Mouse (Mus musculus): ENCODE data around the gene Tmem151a. TPM values are rescaled to one million over a fixed set of nuclear protein-coding genes. Genes with fewer than 3 reads are reported as not detected.
A peak's percentile ranks its signal among the peaks of the same experiment; 100 is the strongest.

Tmem151a gene
- polyA plus RNA-seq (2012; rRNA removed), result 0.96 and 1.4 TPM in 2 replicates
- polyA plus RNA-seq (2014; fragmentation: Nextera tagmentation; extraction: Ambion mirVana), result 1.8 and 2.1 TPM in 2 replicates

GRCm38 (mm10) chr19:5085145-5085863 lies at the start of gene Tmem151a:
TSS of gene Tmem151a (minus strand) at chr19:5085531.
- ATAC-seq (ENCODE audit: low FRiP score, low read depth) (no peak), DNase-seq (ENCODE audit: low spot score) (no peak)
- H3K4me2 ChIP-seq (replicated peaks; ENCODE audit: low read depth, low read length, severe bottlenecking), result peak within 1 kb of the TSS; percentile 74
- H3K27ac ChIP-seq (replicated peaks; ENCODE audit: low read depth, low read length), result no peak within 1 kb of the TSS
- under 1% methylated on average over 54 of the region's 69 CpGs for WGBS
- H3K4me3 ChIP-seq (replicated peaks; ENCODE audit: low read length), result peak within 1 kb of the TSS; percentile 42
- H3K4me1 ChIP-seq (ENCODE audit: control insufficient read depth, insufficient read depth, low read length), result peaks cover 14% of the 10 kb centered on the region
- peaks cover 58% of the 10 kb centered on the region for H3K27me3 ChIP-seq (ENCODE audit: control insufficient read depth, insufficient read depth, low read length)
- H3K9ac ChIP-seq (ENCODE audit: low read depth, low read length, severe bottlenecking), result peak within 1 kb of the TSS; percentile 36
- H3K36me3 ChIP-seq (ENCODE audit: control insufficient read depth, insufficient read depth, low read length), result peaks cover 9% of the 10 kb centered on the region
- TF ChIP-seq POLR2A (IDR thresholded peaks at IDR 0.05; ENCODE audit: borderline replicate concordance, extremely low read depth, insufficient read depth, insufficient read length), result no peak
- H3K9me3 ChIP-seq (ENCODE audit: control insufficient read depth, low read length), result no peaks in the 10 kb centered on the region

DNA sequence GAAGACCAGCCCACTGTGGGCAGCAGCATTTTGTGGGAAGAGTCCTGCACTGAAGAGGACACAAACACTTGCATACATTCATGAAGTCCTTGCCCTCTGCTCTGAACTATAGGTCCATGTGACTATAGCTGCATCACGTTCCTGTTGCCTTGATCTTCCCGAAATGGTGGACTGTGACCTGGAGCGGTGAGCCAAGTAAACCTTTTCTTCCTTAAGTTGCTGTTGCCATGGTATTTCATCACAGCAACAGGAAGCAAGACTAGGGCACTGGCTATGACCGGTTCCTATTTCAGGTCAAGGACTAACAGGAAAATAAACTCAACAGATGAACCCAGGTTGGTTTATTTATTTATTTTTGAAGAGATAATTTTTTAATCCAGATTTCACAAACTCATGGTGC lies 45.9 kb upstream of the Tmem151a start:
- H3K4me2 ChIP-seq (replicated peaks; ENCODE audit: low read depth, low read length, severe bottlenecking), result no peak overlapping the region
- H3K27me3 ChIP-seq (ENCODE audit: control insufficient read depth, insufficient read depth, low read length), result no peaks in the 10 kb centered on the region
- H3K4me1 ChIP-seq (ENCODE audit: control insufficient read depth, insufficient read depth, low read length), result no peaks in the 10 kb centered on the region
- H3K9me3 ChIP-seq (ENCODE audit: control insufficient read depth, low read length), result no peaks in the 10 kb centered on the region
- TF ChIP-seq POLR2A (IDR thresholded peaks at IDR 0.05; ENCODE audit: borderline replicate concordance, extremely low read depth, insufficient read depth, insufficient read length), result no peak
- no peak for ATAC-seq (ENCODE audit: low FRiP score, low read depth)
- WGBS, result 84% methylated on average over 4 of the region's 4 CpGs
- no peak overlapping the region for H3K27ac ChIP-seq (replicated peaks; ENCODE audit: low read depth, low read length)
- no peak overlapping the region for H3K4me3 ChIP-seq (replicated peaks; ENCODE audit: low read length)
- no peak for DNase-seq (ENCODE audit: low spot score)
- H3K9ac ChIP-seq (ENCODE audit: low read depth, low read length, severe bottlenecking), result no peak overlapping the region
- peaks cover 34% of the 10 kb centered on the region for H3K36me3 ChIP-seq (ENCODE audit: control insufficient read depth, insufficient read depth, low read length)

DNA sequence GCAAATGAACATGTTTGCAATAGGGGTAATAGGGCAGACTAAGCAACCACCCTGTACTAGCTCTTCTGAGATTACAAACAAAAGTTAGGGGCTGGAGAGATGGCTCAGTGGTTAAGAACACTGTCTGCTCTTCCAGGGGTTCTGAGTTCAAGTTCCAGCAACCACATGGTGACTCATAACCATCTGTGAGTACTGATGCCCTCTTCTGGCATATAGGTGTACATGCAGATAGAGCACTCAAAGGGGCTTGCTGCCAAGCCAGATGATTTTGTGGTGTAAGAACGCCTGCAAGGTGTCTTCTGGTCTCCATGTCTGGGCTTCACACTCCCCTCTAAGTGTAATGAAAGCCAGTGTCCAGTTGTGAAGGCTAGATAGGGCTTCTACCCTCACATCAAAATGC lies 44.4 kb upstream of the Tmem151a start:
- Histone ChIP-seq H3K9ac (ENCODE audit: low read depth, low read length, severe bottlenecking) (no peak overlapping the region), H3K4me2 (replicated peaks; ENCODE audit: low read depth, low read length, severe bottlenecking) (no peak overlapping the region), H3K27ac (replicated peaks; ENCODE audit: low read depth, low read length) (no peak overlapping the region), H3K27me3 (ENCODE audit: control insufficient read depth, insufficient read depth, low read length) (no peaks in the 10 kb centered on the region), H3K36me3 (ENCODE audit: control insufficient read depth, insufficient read depth, low read length) (peaks cover 20% of the 10 kb centered on the region), H3K4me3 (replicated peaks; ENCODE audit: low read length) (no peak overlapping the region), H3K9me3 (ENCODE audit: control insufficient read depth, low read length) (no peaks in the 10 kb centered on the region), H3K4me1 (ENCODE audit: control insufficient read depth, insufficient read depth, low read length) (no peaks in the 10 kb centered on the region)
- no peak for TF ChIP-seq POLR2A (IDR thresholded peaks at IDR 0.05; ENCODE audit: borderline replicate concordance, extremely low read depth, insufficient read depth, insufficient read length)
- no peak for ATAC-seq (ENCODE audit: low FRiP score, low read depth)
- 52% methylated on average over 1 of the region's 1 CpGs for WGBS
- DNase-seq (ENCODE audit: low spot score), result no peak

- H3K27ac ChIP-seq (replicated peaks; ENCODE audit: low read depth, low read length), result no peak overlapping the region
- TF ChIP-seq POLR2A (IDR thresholded peaks at IDR 0.05; ENCODE audit: borderline replicate concordance, extremely low read depth, insufficient read depth, insufficient read length), result no peak
- H3K27me3 ChIP-seq (ENCODE audit: control insufficient read depth, insufficient read depth, low read length), result no peaks in the 10 kb centered on the region
- no peaks in the 10 kb centered on the region for H3K36me3 ChIP-seq (ENCODE audit: control insufficient read depth, insufficient read depth, low read length)
- H3K4me3 ChIP-seq (replicated peaks; ENCODE audit: low read length), result no peak overlapping the region
- H3K4me2 ChIP-seq (replicated peaks; ENCODE audit: low read depth, low read length, severe bottlenecking), result no peak overlapping the region
- H3K9ac ChIP-seq (ENCODE audit: low read depth, low read length, severe bottlenecking), result no peak overlapping the region
- no peaks in the 10 kb centered on the region for H3K9me3 ChIP-seq (ENCODE audit: control insufficient read depth, low read length)
- ATAC-seq (ENCODE audit: low FRiP score, low read depth) (no peak), DNase-seq (ENCODE audit: low spot score) (no peak)
- H3K4me1 ChIP-seq (ENCODE audit: control insufficient read depth, insufficient read depth, low read length), result no peaks in the 10 kb centered on the region; the same call in 1 of the 2 replicates
- WGBS, result 63% methylated on average over 7 of the region's 7 CpGs
Observed at GRCm38 (mm10) chr19:5124055-5124614, 38.8 kb upstream of the Tmem151a start.

DNA sequence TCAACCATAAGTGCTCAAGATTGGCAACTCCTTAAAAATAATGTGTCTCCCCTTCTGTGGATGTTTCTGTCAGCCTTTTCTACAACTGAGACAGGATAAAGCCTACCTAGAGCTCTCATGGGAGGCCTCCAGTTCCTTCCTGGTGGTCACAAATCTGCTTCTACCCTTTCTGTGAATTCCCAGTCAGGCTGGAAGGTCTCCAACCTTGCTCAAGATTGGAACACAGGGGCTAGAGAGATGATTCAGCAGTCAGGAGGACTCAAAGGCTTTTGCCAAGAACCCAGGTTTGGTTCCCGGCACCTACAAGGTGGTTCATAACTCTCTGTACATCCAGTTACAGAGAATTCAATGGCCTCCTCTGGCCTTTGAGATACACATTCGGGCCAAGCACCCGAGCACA lies 37.9 kb upstream of the Tmem151a start:
- Histone ChIP-seq H3K36me3 (ENCODE audit: control insufficient read depth, insufficient read depth, low read length) (no peaks in the 10 kb centered on the region), H3K27ac (replicated peaks; ENCODE audit: low read depth, low read length) (no peak overlapping the region), H3K27me3 (ENCODE audit: control insufficient read depth, insufficient read depth, low read length) (no peaks in the 10 kb centered on the region), H3K9ac (ENCODE audit: low read depth, low read length, severe bottlenecking) (no peak overlapping the region), H3K9me3 (ENCODE audit: control insufficient read depth, low read length) (no peaks in the 10 kb centered on the region), H3K4me1 (ENCODE audit: control insufficient read depth, insufficient read depth, low read length) (peaks cover 6% of the 10 kb centered on the region), H3K4me2 (replicated peaks; ENCODE audit: low read depth, low read length, severe bottlenecking) (no peak overlapping the region), H3K4me3 (replicated peaks; ENCODE audit: low read length) (no peak overlapping the region)
- ATAC-seq (ENCODE audit: low FRiP score, low read depth) (no peak), DNase-seq (ENCODE audit: low spot score) (no peak)
- no peak for TF ChIP-seq POLR2A (IDR thresholded peaks at IDR 0.05; ENCODE audit: borderline replicate concordance, extremely low read depth, insufficient read depth, insufficient read length)
- WGBS, result 82% methylated on average over 3 of the region's 3 CpGs

Measured in limb, embryonic 14.5 days (tissue).